Mouse (Mus musculus) induced T-regulatory cell, adult 2 months (primary cell): ENCODE measurements around the gene Gm29094.

Experiments
- DNase-seq: peaks from one replicate; pipeline ENCODE4 v3.0.0-alpha.2; 2012; ENCODE audit warnings: low read depth

Gene Gm29094

GRCm38 (mm10) chr9:89253400-89253799 is 54.2 kb downstream of the Gm29094 start:
- DNase-seq, result no peak

- DNase-seq, result no peak
Measured at GRCm38 (mm10) chr9:89256556-89257335, 57.6 kb downstream of the Gm29094 start.

DNA sequence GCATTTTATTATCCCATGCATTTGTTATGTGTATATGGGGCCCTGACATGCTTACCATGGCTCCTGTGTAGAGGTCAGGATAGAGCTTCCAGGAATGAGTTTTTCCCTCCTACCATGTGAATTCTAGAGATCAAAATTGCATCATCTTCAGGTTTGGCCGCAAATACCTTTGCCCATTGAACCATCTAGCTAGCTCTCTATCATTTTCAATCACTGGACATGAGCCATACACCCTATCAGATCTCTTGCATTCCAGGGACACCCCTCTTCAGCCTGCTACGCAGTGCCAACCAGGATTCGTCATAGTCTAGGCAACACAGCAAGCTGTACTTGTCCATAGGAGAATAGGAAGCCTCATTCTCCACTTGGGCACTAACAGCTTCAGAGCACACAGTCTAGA is 64.8 kb downstream of the Gm29094 start:
- no peak for DNase-seq

DNA sequence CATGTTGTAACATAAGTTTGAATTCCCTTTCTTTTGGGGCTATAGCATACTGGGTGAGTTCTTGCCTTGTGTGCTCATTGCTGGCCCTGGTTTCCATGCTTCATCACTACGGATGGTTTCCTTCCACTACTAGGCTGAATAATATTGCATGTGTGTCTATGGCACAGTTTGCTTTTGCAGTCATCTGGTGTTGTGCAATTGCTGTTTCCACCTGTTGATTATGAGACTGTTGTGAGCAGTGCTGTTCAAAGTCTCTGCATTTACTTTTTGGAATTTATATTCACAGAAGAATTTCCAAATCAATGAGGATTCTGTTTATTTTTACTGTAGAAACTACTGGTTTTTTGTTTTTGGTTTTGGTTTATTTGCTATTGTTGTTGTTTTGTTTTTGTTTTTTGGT is 65.4 kb downstream of the Gm29094 start:
- DNase-seq, result no peak
